Mouse (Mus musculus): ENCODE data around the gene Pdxk. TPM values are rescaled to one million over a fixed set of nuclear protein-coding genes. Genes with fewer than 3 reads are reported as not detected.
A peak's percentile ranks its signal among the peaks of the same experiment; 100 is the strongest.

The Pdxk gene
- polyA plus RNA-seq, 1 experiment, result 14.0 TPM

- TF ChIP-seq GATA1 (IDR thresholded peaks at IDR 0.05; ENCODE audit: low read length), result no peak
Observed at GRCm38 (mm10) chr10:78409035-78409788, 55.6 kb downstream of the Pdxk start.

GRCm38 (mm10) chr10:78407132-78407531 is 57.6 kb downstream of the Pdxk start:
- TF ChIP-seq GATA1 (IDR thresholded peaks at IDR 0.05; ENCODE audit: low read length), result no peak

DNA sequence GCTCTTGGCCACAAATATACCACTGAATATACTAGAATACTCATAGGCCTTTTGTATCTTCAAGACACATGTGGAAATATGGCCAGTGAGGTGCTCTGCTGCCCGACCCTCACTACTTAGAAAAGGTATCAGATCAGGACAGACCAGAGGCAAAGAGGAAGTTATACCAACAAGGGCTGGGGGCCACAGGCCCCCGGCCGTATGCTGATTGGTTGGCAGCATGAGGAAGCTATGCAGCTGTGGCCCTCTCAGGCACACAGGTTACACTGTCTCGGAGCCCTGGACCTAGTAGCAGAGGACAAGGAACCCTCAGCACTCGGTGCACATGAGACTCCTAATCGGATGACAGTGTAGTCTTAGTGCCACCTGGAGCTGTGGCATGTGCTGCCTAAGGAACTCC is 58.6 kb downstream of the Pdxk start:
- TF ChIP-seq GATA1 (IDR thresholded peaks at IDR 0.05; ENCODE audit: low read length), result no peak

DNA sequence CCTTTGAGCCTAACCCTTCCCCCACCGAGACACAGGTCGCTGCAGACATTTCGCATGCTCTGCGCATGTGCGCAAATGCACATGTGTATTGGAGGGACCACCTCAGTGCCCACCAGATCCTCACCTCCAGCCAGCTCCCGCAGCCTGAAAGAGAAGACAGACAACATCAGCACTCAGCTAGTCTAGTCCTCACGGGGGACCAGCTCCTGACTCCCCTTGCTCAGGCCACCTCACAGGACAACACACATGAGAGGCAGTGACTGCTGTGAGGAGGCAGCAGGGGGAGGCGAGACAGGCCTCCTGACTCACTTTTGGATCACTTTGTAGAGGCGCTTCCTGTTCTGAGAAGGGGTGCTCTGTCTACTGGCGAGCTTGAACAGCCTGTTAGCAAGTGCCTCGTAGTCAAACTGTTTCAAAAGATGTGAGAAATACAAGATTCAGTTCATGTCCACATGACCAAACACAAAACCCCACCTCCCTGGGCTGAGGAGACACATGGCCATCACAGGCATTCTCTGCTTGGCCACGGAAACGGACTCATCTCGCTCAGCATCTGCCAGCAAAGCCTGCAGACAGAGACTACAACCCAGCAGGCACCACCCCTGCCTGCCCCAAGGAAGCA is 62.4 kb downstream of the Pdxk start:
- TF ChIP-seq GATA1 (IDR thresholded peaks at IDR 0.05; ENCODE audit: low read length), result no peak

- no peak for TF ChIP-seq GATA1 (IDR thresholded peaks at IDR 0.05; ENCODE audit: low read length)
Observed at GRCm38 (mm10) chr10:78401127-78401526, 63.6 kb downstream of the Pdxk start.

- TF ChIP-seq GATA1 (IDR thresholded peaks at IDR 0.05; ENCODE audit: low read length), result peak; percentile 96
Observed at GRCm38 (mm10) chr10:78399090-78399657, 65.6 kb downstream of the Pdxk start.

DNA sequence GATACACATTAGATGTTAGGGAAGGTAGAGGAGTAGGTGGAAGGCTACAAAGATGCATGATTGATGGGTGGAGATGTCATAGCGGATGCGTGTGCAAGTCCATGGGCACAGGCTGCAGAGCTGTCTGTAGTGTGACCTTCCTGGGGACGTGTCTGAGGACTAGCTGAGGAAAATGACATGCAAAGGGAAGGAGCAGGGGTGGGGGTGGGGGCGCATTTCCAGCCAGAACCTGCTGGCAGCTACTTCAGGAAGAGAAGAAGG is 68.2 kb downstream of the Pdxk start:
- TF ChIP-seq GATA1 (IDR thresholded peaks at IDR 0.05; ENCODE audit: low read length), result no peak

- TF ChIP-seq GATA1 (IDR thresholded peaks at IDR 0.05; ENCODE audit: low read length), result no peak
Observed at GRCm38 (mm10) chr10:78395819-78396624, 68.8 kb downstream of the Pdxk start.

- TF ChIP-seq GATA1 (IDR thresholded peaks at IDR 0.05; ENCODE audit: low read length), result no peak
Observed at GRCm38 (mm10) chr10:78395377-78395776, 69.4 kb downstream of the Pdxk start.

GRCm38 (mm10) chr10:78392072-78392471 is 72.7 kb downstream of the Pdxk start:
- no peak for TF ChIP-seq GATA1 (IDR thresholded peaks at IDR 0.05; ENCODE audit: low read length)

DNA sequence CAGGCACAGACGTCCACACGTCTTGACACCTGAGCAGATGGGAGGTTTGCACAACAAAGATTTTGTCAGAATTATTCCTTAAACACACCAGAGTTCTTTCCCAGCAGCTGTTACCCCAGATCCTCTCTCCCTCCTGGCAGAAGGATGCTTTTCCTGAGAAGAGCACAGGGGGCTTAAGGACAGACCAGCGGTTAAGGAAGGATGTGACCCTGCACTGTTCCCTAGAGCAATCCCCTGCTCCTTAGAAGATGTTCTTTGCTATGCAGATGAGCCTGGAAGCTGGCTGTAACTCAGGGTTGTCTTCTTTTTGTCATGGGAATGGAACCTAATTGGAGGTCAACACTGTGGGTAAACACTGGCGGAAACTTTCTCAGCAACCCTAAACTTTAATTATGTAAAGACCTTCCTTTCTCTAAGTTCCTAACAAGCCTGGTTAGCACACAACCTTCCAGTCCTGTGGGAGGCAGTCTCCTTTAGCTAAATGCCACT is 73.7 kb downstream of the Pdxk start:
- no peak for TF ChIP-seq GATA1 (IDR thresholded peaks at IDR 0.05; ENCODE audit: low read length)

DNA sequence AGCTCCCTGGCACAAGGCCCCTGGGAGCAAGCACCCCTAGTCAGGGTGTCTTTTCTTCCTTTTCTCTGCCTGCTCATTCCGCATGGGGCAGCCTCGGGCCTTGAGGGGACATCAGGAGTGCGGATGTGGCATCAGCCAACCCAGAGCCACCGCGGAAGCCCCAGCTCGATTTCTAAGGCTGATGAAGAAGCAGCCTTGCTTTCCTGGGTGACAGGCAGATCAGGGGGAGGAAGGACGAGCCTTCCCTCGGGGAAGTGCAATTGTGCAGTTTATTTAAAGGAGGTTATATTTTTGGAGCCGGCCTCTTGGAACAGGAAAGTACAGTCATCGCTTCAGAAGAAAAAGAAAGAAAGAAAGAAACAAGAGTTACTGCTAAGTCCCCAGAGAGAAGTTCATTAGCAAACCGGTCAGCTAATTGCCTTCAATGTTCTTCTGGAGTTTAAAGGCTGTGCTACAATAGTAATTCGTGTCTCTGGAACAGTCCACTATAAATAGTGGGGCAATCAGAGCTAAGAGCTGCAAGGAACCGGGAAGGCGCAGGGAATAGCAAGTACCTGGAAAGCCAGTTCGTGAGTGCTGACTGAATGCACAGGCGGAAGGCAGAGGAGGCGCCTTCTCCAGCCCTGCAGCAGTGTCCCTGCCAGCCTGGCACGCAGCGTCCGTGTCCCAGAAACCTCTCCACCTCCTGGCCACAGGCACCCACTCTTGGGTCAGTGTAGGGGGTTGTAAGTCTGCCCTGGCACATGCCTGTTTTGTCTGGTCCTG is 76.4 kb downstream of the Pdxk start:
- no peak for TF ChIP-seq GATA1 (IDR thresholded peaks at IDR 0.05; ENCODE audit: low read length)

Other genes with a start within 250 kb of the Pdxk start
- 67.8 and 109 TPM in 2 replicates for gene Trappc10, start 220.3 kb downstream of the Pdxk start, polyA plus RNA-seq (2012)
- gene Agpat3, start 112.5 kb downstream of the Pdxk start, polyA plus RNA-seq (2012), result 36.2 TPM in 2 replicates
- 342 and 376 TPM in 2 replicates for gene Rrp1, start 51.9 kb downstream of the Pdxk start, polyA plus RNA-seq (2012)
- gene Cstb, start 39.3 kb downstream of the Pdxk start, polyA plus RNA-seq (2012), result 15.4 and 47.5 TPM in 2 replicates
- gene Olfr1358, start 52.5 kb upstream of the Pdxk start, polyA plus RNA-seq (2012), result not detected in 2 replicates
- 8.6 and 8.8 TPM in 2 replicates for gene Ilvbl, start 109.4 kb upstream of the Pdxk start, polyA plus RNA-seq (2012)
- gene Syde1, start 127.0 kb upstream of the Pdxk start, polyA plus RNA-seq (2012), result not detected in 2 replicates
- not detected in 2 replicates for gene Olfr1357, start 153.1 kb upstream of the Pdxk start, polyA plus RNA-seq (2012)